Mouse (Mus musculus) stomach, embryonic 15.5 days (tissue): ENCODE measurements at regions not wholly inside any gene's neighbourhood (a gene's known extent, or its start where the extent isn't known, plus 50 kb on each side); places are given as distances from the start of the nearest gene placed in this dataset.

Source experiments
- ATAC-seq: fragments of 200-750 bp; cut with Nextera tagmentation; 2 replicates; pipeline ENCODE4 v1.8.0; 2017; ENCODE audit warnings: low read depth, moderate number of reproducible peaks, moderate TSS enrichment; ENCODE audit not compliant: insufficient read depth, low FRiP score
- H3K27ac ChIP-seq: fragments of 300-500 bp; sonication (generic); 2 replicates; pipeline ENCODE4 v1.5.1; 2015; ENCODE audit warnings: mild to moderate bottlenecking, inconsistent platforms
- H3K27me3 ChIP-seq: fragments of 300-500 bp; sonication (generic); replicated peaks from 2 replicates; pipeline ENCODE4 v1.6.1; 2015; ENCODE audit warnings: inconsistent platforms
- H3K36me3 ChIP-seq: fragments of 300-500 bp; sonication (generic); 2 replicates; pipeline ENCODE4 v1.6.1; 2015; ENCODE audit warnings: inconsistent platforms
- H3K4me1 ChIP-seq: fragments of 300-500 bp; sonication (generic); 2 replicates; pipeline ENCODE4 v1.6.1; 2015; ENCODE audit warnings: inconsistent platforms
- H3K4me2 ChIP-seq: fragments of 300-500 bp; sonication (generic); 2 replicates; pipeline ENCODE4 v1.6.1; 2015; ENCODE audit warnings: mild to moderate bottlenecking, inconsistent platforms
- H3K4me3 ChIP-seq: fragments of 300-500 bp; sonication (generic); replicated peaks from 2 replicates; pipeline ENCODE4 v1.5.1; 2015; ENCODE audit warnings: inconsistent platforms
- H3K9ac ChIP-seq: fragments of 300-500 bp; sonication (generic); 2 replicates; pipeline ENCODE4 v1.6.1; 2015; ENCODE audit warnings: inconsistent platforms
- H3K9me3 ChIP-seq: fragments of 300-500 bp; sonication (generic); 2 replicates; pipeline ENCODE4 v1.6.1; 2016; ENCODE audit warnings: inconsistent platforms
- WGBS: fragments of 180-500 bp; shearing (Covaris S2); methylation state at CpG from one replicate; pipeline ENCODE4 v1.1.7; 2015; 5-methylcytosine and 5-hydroxymethylcytosine counted together

DNA sequence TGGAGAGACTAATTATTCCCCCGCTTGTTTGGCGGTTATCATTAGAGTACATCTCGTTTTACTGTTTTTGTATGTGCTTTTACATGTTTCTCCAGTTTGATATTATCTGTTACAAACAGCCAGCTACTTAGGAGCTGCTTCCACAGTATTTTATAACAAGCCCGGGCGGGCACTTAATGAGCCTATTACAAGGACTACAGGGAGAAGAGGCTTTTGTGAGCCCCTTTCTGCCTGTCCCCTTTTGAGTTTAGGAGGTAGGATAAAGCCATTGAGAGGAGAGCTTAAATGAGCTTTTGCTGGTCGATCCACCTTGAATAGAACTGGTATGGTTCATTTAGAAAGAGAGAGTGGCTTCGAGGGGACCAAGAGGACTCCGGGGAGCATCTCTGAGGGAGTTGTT is 208.0 kb downstream of the Nr2f2 start:
- no peaks in the 10 kb centered on the region for H3K4me1 ChIP-seq
- H3K9ac ChIP-seq, result no peak overlapping the region
- no peak overlapping the region for H3K4me2 ChIP-seq
- no peak for ATAC-seq
- H3K27me3 ChIP-seq, result no peaks in the 10 kb centered on the region
- no peaks in the 10 kb centered on the region for H3K36me3 ChIP-seq
- 78% methylated on average over 8 of the region's 8 CpGs for WGBS
- H3K4me3 ChIP-seq, result no peak overlapping the region
- no peak overlapping the region for H3K27ac ChIP-seq
- H3K9me3 ChIP-seq, result no peaks in the 10 kb centered on the region

DNA sequence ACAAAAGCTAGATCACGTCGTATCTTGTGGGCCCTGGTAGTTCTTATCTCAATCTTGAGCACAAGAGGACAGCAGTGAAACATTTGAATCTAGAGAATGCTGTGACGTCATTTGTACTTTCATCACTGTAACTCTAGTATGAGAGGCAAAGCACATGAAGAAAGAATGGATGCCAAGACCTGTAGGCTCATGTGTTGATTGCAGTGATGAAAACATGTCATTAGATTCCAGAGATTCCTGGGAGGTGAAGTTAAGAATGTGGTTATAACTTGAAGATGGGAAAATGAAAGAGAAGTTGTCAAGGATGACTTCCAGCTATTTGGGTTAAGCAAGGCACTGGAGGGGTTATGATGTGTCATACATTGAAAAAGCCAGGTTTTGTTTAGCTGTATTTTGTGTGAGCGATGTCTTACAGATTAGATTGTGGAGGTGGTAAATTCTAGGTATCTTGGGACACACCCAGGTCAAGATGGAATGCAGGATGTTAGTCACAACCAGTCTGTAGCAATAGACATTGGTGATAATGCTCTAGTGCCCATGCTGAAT is 221.7 kb downstream of the Nr2f2 start:
- no peak for ATAC-seq
- Histone ChIP-seq H3K27ac (no peak overlapping the region), H3K4me2 (no peak overlapping the region), H3K9me3 (no peaks in the 10 kb centered on the region), H3K4me1 (no peaks in the 10 kb centered on the region), H3K27me3 (no peaks in the 10 kb centered on the region), H3K36me3 (no peaks in the 10 kb centered on the region), H3K9ac (no peak overlapping the region), H3K4me3 (no peak overlapping the region)
- WGBS, result 82% methylated on average over 4 of the region's 4 CpGs

GRCm38 (mm10) chr7:70136837-70137236 is 229.7 kb downstream of the Nr2f2 start:
- no peaks in the 10 kb centered on the region for H3K36me3 ChIP-seq
- no peak for ATAC-seq

GRCm38 (mm10) chr7:70135416-70135815 is 231.1 kb downstream of the Nr2f2 start:
- no peak overlapping the region for H3K9ac ChIP-seq
- H3K4me1 ChIP-seq, result no peaks in the 10 kb centered on the region
- H3K27me3 ChIP-seq, result no peaks in the 10 kb centered on the region
- no peak overlapping the region for H3K27ac ChIP-seq
- no peaks in the 10 kb centered on the region for H3K36me3 ChIP-seq
- H3K9me3 ChIP-seq, result no peaks in the 10 kb centered on the region
- no peak overlapping the region for H3K4me3 ChIP-seq
- H3K4me2 ChIP-seq, result no peak overlapping the region
- ATAC-seq, result no peak
- WGBS, result 89% methylated on average over 3 of the region's 3 CpGs

More at GRCm38 (mm10) chr7:70136837-70137236, 229.7 kb downstream of the Nr2f2 start:
- H3K4me2 ChIP-seq, result no peak overlapping the region
- H3K27ac ChIP-seq, result no peak overlapping the region
- H3K27me3 ChIP-seq, result no peaks in the 10 kb centered on the region
- H3K9me3 ChIP-seq, result no peaks in the 10 kb centered on the region
- 85% methylated on average over 5 of the region's 5 CpGs for WGBS
- H3K4me3 ChIP-seq, result no peak overlapping the region
- no peaks in the 10 kb centered on the region for H3K4me1 ChIP-seq
- no peak overlapping the region for H3K9ac ChIP-seq

- ATAC-seq, result no peak
- WGBS, result 81% methylated on average over 15 of the region's 15 CpGs
- no peak overlapping the region for H3K4me2 ChIP-seq
- H3K9ac ChIP-seq, result no peak overlapping the region
- no peaks in the 10 kb centered on the region for H3K36me3 ChIP-seq
- H3K4me3 ChIP-seq, result no peak overlapping the region
- no peaks in the 10 kb centered on the region for H3K9me3 ChIP-seq
- no peak overlapping the region for H3K27ac ChIP-seq
- no peaks in the 10 kb centered on the region for H3K27me3 ChIP-seq
- no peaks in the 10 kb centered on the region for H3K4me1 ChIP-seq
Observed at GRCm38 (mm10) chr7:70129963-70130362, 236.6 kb downstream of the Nr2f2 start.

DNA sequence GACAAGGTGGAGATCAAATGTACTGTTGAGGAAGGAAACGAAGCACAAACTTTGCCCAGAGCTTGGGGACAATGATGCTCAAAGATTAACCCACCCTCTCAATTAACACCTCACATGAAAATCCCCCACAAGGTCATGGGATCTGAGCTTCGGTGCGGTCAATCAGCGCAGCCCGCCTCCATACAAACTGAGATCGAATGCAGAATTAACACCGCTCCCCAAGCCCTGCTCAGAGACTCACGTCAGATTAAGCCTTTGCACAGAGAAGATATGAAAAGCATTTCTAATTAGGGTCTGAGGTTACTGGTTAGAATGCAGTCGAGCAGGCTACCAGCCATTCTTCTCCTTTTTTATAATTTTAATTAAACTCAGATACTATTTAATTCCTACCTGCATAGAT is 243.7 kb downstream of the Nr2f2 start:
- WGBS, result 84% methylated on average over 9 of the region's 9 CpGs
- no peaks in the 10 kb centered on the region for H3K9me3 ChIP-seq
- H3K4me2 ChIP-seq, result no peak overlapping the region
- H3K27me3 ChIP-seq, result no peaks in the 10 kb centered on the region
- ATAC-seq, result no peak
- no peaks in the 10 kb centered on the region for H3K36me3 ChIP-seq
- no peak overlapping the region for H3K9ac ChIP-seq
- H3K4me3 ChIP-seq, result no peak overlapping the region
- H3K27ac ChIP-seq, result no peak overlapping the region
- no peaks in the 10 kb centered on the region for H3K4me1 ChIP-seq

GRCm38 (mm10) chr7:70119517-70119916 is 247.0 kb downstream of the Nr2f2 start:
- H3K4me3 ChIP-seq, result no peak overlapping the region
- no peaks in the 10 kb centered on the region for H3K4me1 ChIP-seq
- 85% methylated on average over 8 of the region's 8 CpGs for WGBS
- no peak overlapping the region for H3K9ac ChIP-seq
- H3K27ac ChIP-seq, result no peak overlapping the region
- H3K36me3 ChIP-seq, result no peaks in the 10 kb centered on the region
- no peaks in the 10 kb centered on the region for H3K27me3 ChIP-seq
- ATAC-seq, result no peak
- no peaks in the 10 kb centered on the region for H3K9me3 ChIP-seq
- no peak overlapping the region for H3K4me2 ChIP-seq

DNA sequence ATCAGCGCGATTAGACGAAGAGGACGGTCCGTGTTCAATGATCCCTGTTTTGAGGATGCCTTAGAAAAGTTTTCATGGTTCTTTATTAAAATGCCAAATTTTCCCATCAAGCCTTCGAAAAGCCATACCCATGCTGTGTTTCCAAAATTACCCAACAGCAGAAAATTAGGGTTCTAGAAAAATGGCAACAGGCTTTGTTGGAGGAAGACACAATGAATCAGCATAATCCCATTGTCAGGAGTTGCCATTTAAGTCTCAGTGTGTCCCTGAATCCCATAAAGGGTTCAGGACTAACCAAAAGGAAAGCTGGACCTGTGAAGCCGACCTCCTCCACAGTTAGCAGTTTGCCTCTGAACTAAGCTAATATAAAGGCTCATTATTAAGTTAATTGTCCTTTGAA is 247.6 kb downstream of the Nr2f2 start:
- Histone ChIP-seq H3K27me3 (no peaks in the 10 kb centered on the region), H3K9me3 (no peaks in the 10 kb centered on the region), H3K4me3 (no peak overlapping the region; the same call in 1 of the 2 replicates), H3K36me3 (no peaks in the 10 kb centered on the region), H3K4me2 (peak overlapping the region; percentile 58), H3K9ac (no peak overlapping the region), H3K4me1 (no peaks in the 10 kb centered on the region), H3K27ac (no peak overlapping the region)
- WGBS, result 56% methylated on average over 7 of the region's 7 CpGs
- ATAC-seq, result no peak

GRCm38 (mm10) chr7:70117930-70118922 is 248.3 kb downstream of the Nr2f2 start:
- Histone ChIP-seq H3K9ac (no peak overlapping the region), H3K36me3 (no peaks in the 10 kb centered on the region), H3K4me2 (peak overlapping the region; percentile 58), H3K4me1 (no peaks in the 10 kb centered on the region), H3K4me3 (peak overlapping the region; percentile 36), H3K27ac (no peak overlapping the region), H3K27me3 (no peaks in the 10 kb centered on the region), H3K9me3 (no peaks in the 10 kb centered on the region)
- 17% methylated on average over 21 of the region's 21 CpGs for WGBS
- ATAC-seq, result no peak

DNA sequence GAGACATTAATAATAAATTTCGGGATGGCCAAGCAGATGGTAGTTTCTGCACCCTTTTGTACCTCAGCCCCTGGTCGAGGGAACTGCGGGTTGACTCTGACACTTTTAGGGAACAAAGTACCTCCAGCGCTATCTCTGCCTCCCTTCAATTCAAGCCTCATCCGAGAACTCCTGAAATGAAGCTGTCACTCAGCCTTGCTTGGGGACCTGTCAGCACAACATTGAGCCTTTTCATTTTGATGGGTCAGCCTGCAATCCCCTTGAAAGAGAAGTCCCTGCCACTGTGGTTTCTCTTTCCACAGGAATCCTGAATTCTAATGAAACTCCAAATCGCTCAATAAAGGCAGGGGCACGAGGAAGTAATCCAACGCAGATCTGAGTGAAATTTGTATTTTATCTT is 257.5 kb downstream of the Nr2f2 start:
- no peaks in the 10 kb centered on the region for H3K9me3 ChIP-seq
- no peak overlapping the region for H3K4me3 ChIP-seq
- H3K27ac ChIP-seq, result no peak overlapping the region
- ATAC-seq, result no peak
- H3K4me2 ChIP-seq, result no peak overlapping the region
- H3K27me3 ChIP-seq, result no peaks in the 10 kb centered on the region
- WGBS, result 51% methylated on average over 8 of the region's 8 CpGs
- H3K4me1 ChIP-seq, result no peaks in the 10 kb centered on the region
- no peak overlapping the region for H3K9ac ChIP-seq
- H3K36me3 ChIP-seq, result no peaks in the 10 kb centered on the region

DNA sequence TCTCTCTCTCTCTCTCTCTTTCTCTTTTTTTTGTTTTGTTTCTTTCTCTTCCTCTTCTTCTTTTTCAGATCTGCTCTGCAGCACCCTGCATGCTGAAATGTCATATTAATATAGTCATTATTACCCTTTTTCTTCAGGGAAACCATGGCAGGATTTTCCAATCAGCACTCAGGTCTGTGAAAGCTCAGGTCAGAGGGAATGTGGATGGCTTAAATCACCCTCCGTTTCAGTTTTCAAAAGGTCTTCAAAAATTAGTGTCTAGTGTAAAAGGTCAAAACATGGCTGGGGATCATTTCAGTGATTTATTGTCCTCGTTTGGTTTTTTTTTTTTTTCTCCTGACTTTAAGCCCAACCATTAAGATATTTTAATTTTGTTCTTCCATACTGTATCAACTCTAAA is 261.5 kb downstream of the Nr2f2 start:
- H3K4me1 ChIP-seq, result no peaks in the 10 kb centered on the region
- no peak overlapping the region for H3K9ac ChIP-seq
- no peak overlapping the region for H3K27ac ChIP-seq
- no peaks in the 10 kb centered on the region for H3K36me3 ChIP-seq
- ATAC-seq, result no peak
- no peak overlapping the region for H3K4me2 ChIP-seq
- no peaks in the 10 kb centered on the region for H3K9me3 ChIP-seq
- no peaks in the 10 kb centered on the region for H3K27me3 ChIP-seq
- 26% methylated on average over 2 of the region's 2 CpGs for WGBS
- H3K4me3 ChIP-seq, result no peak overlapping the region

GRCm38 (mm10) chr7:70104486-70104885 is 262.0 kb downstream of the Nr2f2 start:
- H3K4me3 ChIP-seq, result no peak overlapping the region
- H3K4me2 ChIP-seq, result no peak overlapping the region
- no peaks in the 10 kb centered on the region for H3K4me1 ChIP-seq
- no peak overlapping the region for H3K9ac ChIP-seq
- no peaks in the 10 kb centered on the region for H3K36me3 ChIP-seq
- H3K27ac ChIP-seq, result no peak overlapping the region
- no peaks in the 10 kb centered on the region for H3K27me3 ChIP-seq
- no peaks in the 10 kb centered on the region for H3K9me3 ChIP-seq
- ATAC-seq, result no peak
- WGBS, result 45% methylated on average over 8 of the region's 8 CpGs
